Mouse (Mus musculus): ENCODE measurements around the gene Calu.

The Calu gene

GRCm38 (mm10) chr6:29415446-29415845, 67.6 kb downstream of the Calu start:
- no peak for DNase-seq (ENCODE audit: extremely low read depth, low read depth)

GRCm38 (mm10) chr6:29420596-29420995, 72.7 kb downstream of the Calu start:
- no peak for DNase-seq (ENCODE audit: extremely low read depth, low read depth)

GRCm38 (mm10) chr6:29425118-29425517, 77.2 kb downstream of the Calu start:
- DNase-seq (ENCODE audit: extremely low read depth, low read depth), result no peak

GRCm38 (mm10) chr6:29426331-29426730, 78.5 kb downstream of the Calu start:
- no peak for DNase-seq (ENCODE audit: extremely low read depth, low read depth)
